8 mouse cellular contexts compared by ENCODE assay signal in genomic region chr16:97778353-97779025, GRCm38 (mm10). TPM values are rescaled to one million over a fixed set of nuclear protein-coding genes. Genes with fewer than 3 reads are reported as not detected.
DNase-seq lines count a peak whose midpoint lies in the region; ATAC-seq and TF ChIP-seq lines count a peak whose summit lies in the region.

No protein-coding gene starts in this region.

- no peaks in the 10 kb centered on the region for H3K4me1 ChIP-seq in heart, embryonic 12.5 days (replicated peaks)
- H3K4me1 ChIP-seq in kidney, embryonic 16.5 days (ENCODE audit: insufficient read depth, low read length) = no peaks in the 10 kb centered on the region
- H3K4me1 ChIP-seq in liver, adult 2 months (ENCODE audit: control insufficient read depth, insufficient read depth, low read length) = no peaks in the 10 kb centered on the region; the same call in 1 of the 2 replicates
- H3K4me1 ChIP-seq in stomach, embryonic 14.5 days (ENCODE audit: control insufficient read depth, insufficient read depth, low read length) = no peaks in the 10 kb centered on the region

- TF ChIP-seq POLR2A in brain, embryonic 14.5 days (IDR thresholded peaks at IDR 0.05; ENCODE audit: borderline replicate concordance, extremely low read depth, insufficient read depth, insufficient read length, poor library complexity, severe bottlenecking) = no peak
- TF ChIP-seq POLR2A in liver, adult 2 months (IDR thresholded peaks at IDR 0.05; ENCODE audit: extremely low read depth, insufficient read depth, low read length) = no peak

- peak; percentile 39 for DNase-seq in CD4-positive helper T cell, adult 2 months (ENCODE audit: low read depth, low spot score)
- DNase-seq in brain, embryonic 14.5 days (ENCODE audit: low read depth) = peak; percentile 80
- DNase-seq in fat pad, adult 2 months (ENCODE audit: extremely low read depth, low read depth, low spot score) = peak; percentile 63
- peak; percentile 51 for DNase-seq in liver, adult 2 months (ENCODE audit: extremely low read depth, low read depth, low spot score)
- peak; percentile 48 for DNase-seq in naive thymus-derived CD4-positive, alpha-beta T cell, adult 2 months (ENCODE audit: low read depth)

- peak; percentile 88 for TF ChIP-seq CTCF in brain, embryonic 14.5 days (IDR thresholded peaks at IDR 0.05; ENCODE audit: borderline replicate concordance, extremely low read depth, insufficient read depth, insufficient read length)
- peak; percentile 96 for TF ChIP-seq CTCF in liver, adult 2 months (IDR thresholded peaks at IDR 0.05; ENCODE audit: low read depth, low read length)

- H3K79me2 ChIP-seq in liver, adult 2 months (ENCODE audit: control insufficient read depth, insufficient read depth, low read length) = no peaks in the 10 kb centered on the region

- peak overlapping the region; percentile 61 for H3K4me2 ChIP-seq in heart, embryonic 12.5 days
- peak overlapping the region; percentile 40 for H3K4me2 ChIP-seq in kidney, embryonic 16.5 days (replicated peaks; ENCODE audit: low read depth, low read length)
- H3K4me2 ChIP-seq in stomach, embryonic 14.5 days (replicated peaks; ENCODE audit: low read depth, low read length) = peak overlapping the region; percentile 34

- no peak for ATAC-seq in heart, embryonic 12.5 days (ENCODE audit: insufficient number of reproducible peaks, low FRiP score)
- peak; percentile 79 for ATAC-seq in kidney, embryonic 16.5 days (ENCODE audit: low FRiP score, low TSS enrichment)
- peak; percentile 86 for ATAC-seq in stomach, embryonic 14.5 days (ENCODE audit: insufficient number of reproducible peaks, insufficient read depth, low FRiP score, low read depth)

- H3K27me3 ChIP-seq in heart, embryonic 12.5 days (replicated peaks) = no peaks in the 10 kb centered on the region
- H3K27me3 ChIP-seq in kidney, embryonic 16.5 days (ENCODE audit: insufficient read depth, low read length) = no peaks in the 10 kb centered on the region
- H3K27me3 ChIP-seq in liver, adult 2 months (ENCODE audit: control insufficient read depth, insufficient read depth, low read length) = no peaks in the 10 kb centered on the region
- H3K27me3 ChIP-seq in stomach, embryonic 14.5 days (ENCODE audit: control insufficient read depth, insufficient read depth, low read length) = no peaks in the 10 kb centered on the region

- no peak overlapping the region for H3K9ac ChIP-seq in heart, embryonic 12.5 days
- H3K9ac ChIP-seq in kidney, embryonic 16.5 days (replicated peaks; ENCODE audit: low read length) = no peak overlapping the region
- H3K9ac ChIP-seq in liver, adult 2 months (ENCODE audit: low read depth, low read length) = no peak overlapping the region
- 0 out of 2 replicates have a peak overlapping the region, but pooled peaks have one; percentile 7 for H3K9ac ChIP-seq in stomach, embryonic 14.5 days (replicated peaks; ENCODE audit: low read depth, low read length)

- H3K4me3 ChIP-seq in heart, embryonic 12.5 days = 0 out of 2 replicates have a peak overlapping the region, but pooled peaks have one; percentile 26
- no peak overlapping the region for H3K4me3 ChIP-seq in kidney, embryonic 16.5 days (ENCODE audit: low read length)
- peak overlapping the region; percentile 25; the same call in 1 of the 2 replicates for H3K4me3 ChIP-seq in liver, adult 2 months (ENCODE audit: insufficient read depth, low read depth, low read length)
- H3K4me3 ChIP-seq in stomach, embryonic 14.5 days (ENCODE audit: low read depth, low read length) = no peak overlapping the region

- H3K27ac ChIP-seq in heart, embryonic 12.5 days (ENCODE audit: poor library complexity, severe bottlenecking) = no peak overlapping the region
- H3K27ac ChIP-seq in kidney, embryonic 16.5 days (ENCODE audit: low read length) = no peak overlapping the region
- no peak overlapping the region for H3K27ac ChIP-seq in liver, adult 2 months (replicated peaks; ENCODE audit: insufficient read depth, low read depth, low read length)
- H3K27ac ChIP-seq in stomach, embryonic 14.5 days (ENCODE audit: low read length) = peak overlapping the region; percentile 27; the same call in 1 of the 2 replicates

- WGBS in heart, embryonic 12.5 days = 37% methylated on average over 15 of the region's 15 CpGs
- whole genome bisulfite sequencing in kidney, embryonic 16.5 days = 33% methylated on average over 15 of the region's 15 CpGs
- 26% methylated on average over 15 of the region's 15 CpGs for WGBS in liver, adult 2 months
- WGBS in stomach, embryonic 14.5 days = 24% methylated on average over 15 of the region's 15 CpGs

- no peaks in the 10 kb centered on the region for H3K9me3 ChIP-seq in heart, embryonic 12.5 days (replicated peaks)
- no peaks in the 10 kb centered on the region for H3K9me3 ChIP-seq in kidney, embryonic 16.5 days (ENCODE audit: low read length)
- no peaks in the 10 kb centered on the region for H3K9me3 ChIP-seq in stomach, embryonic 14.5 days (ENCODE audit: control insufficient read depth, low read depth, low read length)

- H3K36me3 ChIP-seq in heart, embryonic 12.5 days = no peaks in the 10 kb centered on the region
- H3K36me3 ChIP-seq in kidney, embryonic 16.5 days (ENCODE audit: insufficient read depth, low read length) = no peaks in the 10 kb centered on the region
- H3K36me3 ChIP-seq in liver, adult 2 months (ENCODE audit: control insufficient read depth, insufficient read depth, low read length) = no peaks in the 10 kb centered on the region
- no peaks in the 10 kb centered on the region for H3K36me3 ChIP-seq in stomach, embryonic 14.5 days (ENCODE audit: control insufficient read depth, insufficient read depth, low read length)

RNA-seq across cellular contexts. Expression of gene Ripk4, which starts 14.9 kb away (rescaled TPM):
- polyA plus RNA-seq in brain, embryonic 14.5 days (2012; rRNA removed) = 1.1 TPM in 2 replicates
- 2.3 and 2.7 TPM in 2 replicates for polyA plus RNA-seq in heart, embryonic 12.5 days (2016; fragmentation: Nextera tagmentation; extraction: Ambion mirVana)
- polyA plus RNA-seq in kidney, embryonic 16.5 days (2015; fragmentation: Nextera tagmentation; extraction: Ambion mirVana) = 12.0 and 12.1 TPM in 2 replicates
- 6.2 and 6.4 TPM in 2 replicates for total RNA-seq in liver, adult 2 months (2014; rRNA removed)
- polyA plus RNA-seq in liver, adult 2 months (2012; rRNA removed) = 3.1 and 3.6 TPM in 2 replicates
- 24.7 and 25.3 TPM in 2 replicates for polyA plus RNA-seq in stomach, embryonic 14.5 days (2014; fragmentation: Nextera tagmentation; extraction: Ambion mirVana)

Comparison
In these comparisons a context has a peak if more than half of its experiments do, and no peak if none do; other contexts are left out.
1. H3K4me3 ChIP-seq: peak in heart, embryonic 12.5 days (single experiment) and liver, adult 2 months (single experiment); none in kidney, embryonic 16.5 days (single experiment) and stomach, embryonic 14.5 days (single experiment).
2. Peak in every context shown above with its lines, with median percentiles within 50 percentile points of each other: DNase-seq and H3K4me2 ChIP-seq.